Mouse (Mus musculus) spleen, postnatal 0 days (tissue): ENCODE measurements around the gene Vmn2r104. TPM values are rescaled to one million over a fixed set of nuclear protein-coding genes. Genes with fewer than 3 reads are reported as not detected.

Experiments
- polyA plus RNA-seq: library from polyadenylated mRNA; unstranded; fragments of >200 nt; fragmentation: Nextera tagmentation; extraction: Ambion mirVana; gene quantifications from 2 replicates; pipeline ENCODE4 v1.2.1, GENCODE M21; 2015

Vmn2r104 gene
- not detected in 2 replicates for polyA plus RNA-seq

DNA sequence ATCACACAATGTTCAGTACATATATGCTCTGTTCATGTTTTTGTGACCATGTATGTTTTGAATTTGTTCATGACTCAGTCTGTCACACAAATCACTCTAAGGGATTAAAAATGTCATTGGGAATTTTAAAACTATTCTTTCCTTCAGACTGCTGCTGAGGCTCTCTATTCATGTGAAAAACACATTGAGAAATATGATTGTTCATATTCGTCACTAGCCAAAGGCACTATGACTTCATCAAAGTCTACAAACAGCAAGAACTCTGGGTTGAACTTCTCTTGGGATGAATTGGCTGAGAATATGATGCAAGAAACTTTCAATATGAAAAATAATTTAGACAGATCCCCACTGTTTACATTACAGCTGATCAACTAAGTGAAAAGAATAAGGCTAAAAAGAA lies at the start of gene Vmn2r104:
TSS of gene Vmn2r104 (minus strand) at position 101 of the 400 bp plus-strand sequence.

Other genes starting within 250 kb of the Vmn2r104 start
- gene Fpr-rs7, start 65.9 kb upstream of the Vmn2r104 start, polyA plus RNA-seq = not detected in 2 replicates
- not detected in 2 replicates for gene Fpr-rs6, start 134.8 kb upstream of the Vmn2r104 start, polyA plus RNA-seq
- not detected in 2 replicates for gene Vmn2r105, start 186.7 kb upstream of the Vmn2r104 start, polyA plus RNA-seq
- not detected in 2 replicates for gene Vmn2r106, start 237.2 kb upstream of the Vmn2r104 start, polyA plus RNA-seq